Mouse (Mus musculus) neutrophil, adult 5-6 weeks (primary cell): Measurements from ENCODE around the gene Ccn1. TPM values are rescaled to one million over a fixed set of nuclear protein-coding genes. Genes with fewer than 3 reads are reported as not detected.

Source experiments
- total RNA-seq: library from RNA; stranded (forward); fragments of 200-1000 nt; gene quantifications from 2 replicates; pipeline ENCODE4 v1.2.3, GENCODE M21; 2017

Ccn1 gene
- total RNA-seq, 1 experiment from 2014 or later = not detected

Other genes with a start within 250 kb of the Ccn1 start
- 4.7 and 16.6 TPM in 2 replicates for gene Znhit6, start 73.8 kb downstream of the Ccn1 start, total RNA-seq
- gene Ddah1, start 108.7 kb upstream of the Ccn1 start, total RNA-seq = not detected in 2 replicates